Mouse (Mus musculus): Measurements from ENCODE around the gene 4430402I18Rik. TPM values are rescaled to one million over a fixed set of nuclear protein-coding genes. Genes with fewer than 3 reads are reported as not detected.

Gene 4430402I18Rik
- total RNA-seq, 1 experiment: 0.31 TPM

DNA sequence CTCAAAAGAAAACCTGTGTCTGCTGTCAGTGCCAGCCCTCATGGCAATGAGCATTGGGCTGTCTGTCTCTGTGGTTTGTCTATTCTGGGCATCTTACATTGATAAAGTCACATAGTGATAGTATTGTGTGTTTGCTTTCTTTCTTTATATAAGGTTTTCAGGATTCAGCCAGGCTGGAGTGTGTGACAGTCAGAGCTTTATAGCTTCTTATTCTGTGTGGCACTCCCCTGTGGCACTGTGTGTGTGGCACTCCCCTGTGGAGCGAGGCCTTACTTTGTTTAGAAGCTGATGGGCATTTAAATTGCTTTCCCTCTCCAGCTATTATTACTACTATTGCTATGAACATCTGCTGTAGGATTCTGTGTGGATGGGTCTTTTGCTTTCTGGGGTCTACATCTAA is 102.1 kb downstream of the 4430402I18Rik start:
- Histone ChIP-seq H3K9me3 (ENCODE audit: control insufficient read depth, insufficient read depth, low read depth, low read length) (no peaks in the 10 kb centered on the region), H3K4me3 (ENCODE audit: insufficient read depth in 1 of 2, low read depth in 1 of 2, low read length in 2 of 2, poor library complexity in 1 of 2, severe bottlenecking in 1 of 2) (no peak overlapping the region), H3K27ac (ENCODE audit: insufficient read depth, low read depth, low read length, poor library complexity, severe bottlenecking) (no peak overlapping the region), H3K36me3 (ENCODE audit: control insufficient read depth, insufficient read depth, low read length, poor library complexity, severe bottlenecking) (no peaks in the 10 kb centered on the region), H3K9ac (ENCODE audit: insufficient read depth, low read depth, low read length, poor library complexity, severe bottlenecking) (no peak overlapping the region), H3K4me1 (ENCODE audit: control insufficient read depth in 2 of 2, insufficient read depth in 2 of 2, low read length in 2 of 2, poor library complexity in 1 of 2) (no peaks in the 10 kb centered on the region)
- TF ChIP-seq CHD2 (IDR thresholded peaks at IDR 0.05; ENCODE audit: low read depth, low read length) (no peak), MAFK (IDR thresholded peaks at IDR 0.05; ENCODE audit: insufficient read depth, low read depth, low read length) (no peak), ZC3H11A (IDR thresholded peaks at IDR 0.05; ENCODE audit: borderline replicate concordance, low read depth, low read length) (no peak), ZNF384 (IDR thresholded peaks at IDR 0.05; ENCODE audit: low read depth, low read length) (no peak), HCFC1 (IDR thresholded peaks at IDR 0.05; ENCODE audit: borderline replicate concordance, insufficient read depth, low read length) (no peak)
- DNase-seq (ENCODE audit: low read depth, low spot score): no peak
- in situ Hi-C loops (cut with MboI; ENCODE audit: low sequenced_read_pairs in 2 of 2, unreplicated experiment in 2 of 2): no loop called here

DNA sequence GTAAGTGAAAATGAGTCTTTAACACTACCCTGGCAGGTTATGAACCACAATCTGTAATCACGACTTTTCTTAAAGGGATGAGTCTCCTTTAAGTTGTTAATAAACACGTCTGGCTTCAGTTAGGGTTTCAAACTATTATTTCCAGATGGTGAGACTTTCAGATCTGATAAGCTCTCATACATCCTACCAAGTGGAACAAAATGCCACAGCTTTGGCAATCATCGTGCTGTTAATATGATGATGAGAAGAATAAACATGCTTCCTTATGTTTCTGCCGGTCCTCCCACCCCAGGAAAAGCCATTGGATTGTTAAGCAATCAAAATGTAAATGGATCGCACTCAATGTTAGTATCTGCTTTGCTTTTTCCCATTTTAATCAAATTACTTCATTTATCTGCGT is 102.6 kb downstream of the 4430402I18Rik start:
- Histone ChIP-seq H3K27ac (ENCODE audit: insufficient read depth, low read depth, low read length, poor library complexity, severe bottlenecking) (no peak overlapping the region), H3K4me1 (ENCODE audit: control insufficient read depth in 2 of 2, insufficient read depth in 2 of 2, low read length in 2 of 2, poor library complexity in 1 of 2) (no peaks in the 10 kb centered on the region), H3K9me3 (ENCODE audit: control insufficient read depth, insufficient read depth, low read depth, low read length) (no peaks in the 10 kb centered on the region), H3K9ac (ENCODE audit: insufficient read depth, low read depth, low read length, poor library complexity, severe bottlenecking) (no peak overlapping the region), H3K4me3 (ENCODE audit: insufficient read depth in 1 of 2, low read depth in 1 of 2, low read length in 2 of 2, poor library complexity in 1 of 2, severe bottlenecking in 1 of 2) (no peak overlapping the region), H3K36me3 (ENCODE audit: control insufficient read depth, insufficient read depth, low read length, poor library complexity, severe bottlenecking) (no peaks in the 10 kb centered on the region)
- in situ Hi-C loops (cut with MboI; ENCODE audit: low sequenced_read_pairs in 2 of 2, unreplicated experiment in 2 of 2): no loop called here
- no peak for DNase-seq (ENCODE audit: low read depth, low spot score)
- no peak for TF ChIP-seq HCFC1 (IDR thresholded peaks at IDR 0.05; ENCODE audit: borderline replicate concordance, insufficient read depth, low read length)

DNA sequence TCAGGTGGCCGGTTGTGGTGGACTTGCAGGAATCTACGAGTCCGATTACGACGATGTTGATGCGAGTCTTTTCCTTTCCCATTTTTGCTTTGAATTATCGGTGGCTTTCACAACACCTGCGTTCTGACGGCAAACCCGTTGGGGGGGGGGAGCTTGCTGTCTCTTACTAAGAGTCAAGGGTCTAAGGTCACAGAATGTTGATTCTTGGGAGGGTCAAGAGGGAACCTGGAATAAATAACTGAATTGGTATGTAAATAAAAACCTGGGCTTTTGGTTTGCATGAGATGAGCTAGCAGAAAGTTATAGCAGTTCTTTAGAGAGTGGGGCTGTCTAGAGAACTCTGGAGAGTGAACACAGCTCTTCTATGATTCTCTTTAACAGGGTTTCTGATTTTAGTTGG is 104.0 kb downstream of the 4430402I18Rik start:
- H3K36me3 ChIP-seq (ENCODE audit: control insufficient read depth, insufficient read depth, low read length, poor library complexity, severe bottlenecking): no peaks in the 10 kb centered on the region
- no peak overlapping the region for H3K27ac ChIP-seq (ENCODE audit: insufficient read depth, low read depth, low read length, poor library complexity, severe bottlenecking)
- H3K4me3 ChIP-seq (ENCODE audit: insufficient read depth in 1 of 2, low read depth in 1 of 2, low read length in 2 of 2, poor library complexity in 1 of 2, severe bottlenecking in 1 of 2): no peak overlapping the region
- H3K9ac ChIP-seq (ENCODE audit: insufficient read depth, low read depth, low read length, poor library complexity, severe bottlenecking): no peak overlapping the region
- H3K4me1 ChIP-seq (ENCODE audit: control insufficient read depth in 2 of 2, insufficient read depth in 2 of 2, low read length in 2 of 2, poor library complexity in 1 of 2): no peaks in the 10 kb centered on the region
- in situ Hi-C loops (cut with MboI; ENCODE audit: low sequenced_read_pairs in 2 of 2, unreplicated experiment in 2 of 2): no loop called here
- no peak for TF ChIP-seq ZC3H11A (IDR thresholded peaks at IDR 0.05; ENCODE audit: borderline replicate concordance, low read depth, low read length)
- TF ChIP-seq HCFC1 (IDR thresholded peaks at IDR 0.05; ENCODE audit: borderline replicate concordance, insufficient read depth, low read length): no peak
- TF ChIP-seq CHD2 (IDR thresholded peaks at IDR 0.05; ENCODE audit: low read depth, low read length): no peak
- no peak for TF ChIP-seq ZNF384 (IDR thresholded peaks at IDR 0.05; ENCODE audit: low read depth, low read length)
- no peak for TF ChIP-seq MAFK (IDR thresholded peaks at IDR 0.05; ENCODE audit: insufficient read depth, low read depth, low read length)
- no peaks in the 10 kb centered on the region for H3K9me3 ChIP-seq (ENCODE audit: control insufficient read depth, insufficient read depth, low read depth, low read length)
- no peak for DNase-seq (ENCODE audit: low read depth, low spot score)

GRCm38 (mm10) chr19:28860246-28860645 is 107.4 kb downstream of the 4430402I18Rik start:
- Histone ChIP-seq H3K9ac (ENCODE audit: insufficient read depth, low read depth, low read length, poor library complexity, severe bottlenecking) (no peak overlapping the region), H3K27ac (ENCODE audit: insufficient read depth, low read depth, low read length, poor library complexity, severe bottlenecking) (no peak overlapping the region), H3K4me3 (ENCODE audit: insufficient read depth in 1 of 2, low read depth in 1 of 2, low read length in 2 of 2, poor library complexity in 1 of 2, severe bottlenecking in 1 of 2) (no peak overlapping the region), H3K36me3 (ENCODE audit: control insufficient read depth, insufficient read depth, low read length, poor library complexity, severe bottlenecking) (no peaks in the 10 kb centered on the region), H3K4me1 (ENCODE audit: control insufficient read depth in 2 of 2, insufficient read depth in 2 of 2, low read length in 2 of 2, poor library complexity in 1 of 2) (no peaks in the 10 kb centered on the region; a peak in 1 of 4 replicates), H3K9me3 (ENCODE audit: control insufficient read depth, insufficient read depth, low read depth, low read length) (no peaks in the 10 kb centered on the region)
- TF ChIP-seq ZNF384 (IDR thresholded peaks at IDR 0.05; ENCODE audit: low read depth, low read length): no peak
- no peak for TF ChIP-seq ZC3H11A (IDR thresholded peaks at IDR 0.05; ENCODE audit: borderline replicate concordance, low read depth, low read length)
- no peak for TF ChIP-seq HCFC1 (IDR thresholded peaks at IDR 0.05; ENCODE audit: borderline replicate concordance, insufficient read depth, low read length)
- TF ChIP-seq MAFK (IDR thresholded peaks at IDR 0.05; ENCODE audit: insufficient read depth, low read depth, low read length): no peak
- no peak for TF ChIP-seq CHD2 (IDR thresholded peaks at IDR 0.05; ENCODE audit: low read depth, low read length)
- in situ Hi-C loops (cut with MboI; ENCODE audit: low sequenced_read_pairs in 2 of 2, unreplicated experiment in 2 of 2): no loop called here
- no peak for DNase-seq (ENCODE audit: low read depth, low spot score)

- no peak for TF ChIP-seq ZC3H11A (IDR thresholded peaks at IDR 0.05; ENCODE audit: borderline replicate concordance, low read depth, low read length)
- H3K9me3 ChIP-seq (ENCODE audit: control insufficient read depth, insufficient read depth, low read depth, low read length): no peaks in the 10 kb centered on the region
- H3K4me1 ChIP-seq (ENCODE audit: control insufficient read depth in 2 of 2, insufficient read depth in 2 of 2, low read length in 2 of 2, poor library complexity in 1 of 2): no peaks in the 10 kb centered on the region; a peak in 1 of 4 replicates
- no peak overlapping the region for H3K9ac ChIP-seq (ENCODE audit: insufficient read depth, low read depth, low read length, poor library complexity, severe bottlenecking)
- no peaks in the 10 kb centered on the region for H3K36me3 ChIP-seq (ENCODE audit: control insufficient read depth, insufficient read depth, low read length, poor library complexity, severe bottlenecking)
- H3K4me3 ChIP-seq (ENCODE audit: insufficient read depth in 1 of 2, low read depth in 1 of 2, low read length in 2 of 2, poor library complexity in 1 of 2, severe bottlenecking in 1 of 2): no peak overlapping the region
- in situ Hi-C loops (cut with MboI; ENCODE audit: low sequenced_read_pairs in 2 of 2, unreplicated experiment in 2 of 2): no loop called here
- no peak for DNase-seq (ENCODE audit: low read depth, low spot score)
- H3K27ac ChIP-seq (ENCODE audit: insufficient read depth, low read depth, low read length, poor library complexity, severe bottlenecking): no peak overlapping the region
These were observed 112.8 kb downstream of the 4430402I18Rik start for GRCm38 (mm10) chr19:28854831-28855230.

Measured in ES-E14 (cell line).